Comparison of ENCODE assay signal across 26 mouse cellular contexts in genomic region chr14:86419959-86420598, GRCm38 (mm10).
"Had no signal": no experiment of that assay in that cellular context is flagged by ENCODE, and none has a peak within 500 bp of the region (broad histone marks: within the 10 kb centered on the region; RNA-seq: fewer than 3 reads in every experiment).

No protein-coding gene starts in this region.

- H3K9ac ChIP-seq: heart, embryonic 12.5 days; hindbrain, embryonic 13.5 days; hindbrain, embryonic 15.5 days; kidney, embryonic 15.5 days; liver, embryonic 13.5 days; liver, embryonic 15.5 days; liver, postnatal 0 days had no signal

- H3K27ac ChIP-seq: gastrocnemius, adult 2 months; heart, embryonic 10.5 days; hindbrain, embryonic 13.5 days; hindbrain, embryonic 15.5 days; hindbrain, postnatal 0 days; kidney, embryonic 15.5 days; kidney, postnatal 0 days; liver, embryonic 13.5 days; liver, embryonic 15.5 days had no signal

- H3K9me3 ChIP-seq: heart, embryonic 10.5 days; heart, embryonic 12.5 days; hindbrain, embryonic 13.5 days; hindbrain, embryonic 15.5 days; kidney, embryonic 15.5 days; liver, embryonic 15.5 days had no signal

- H3K4me3 ChIP-seq: gastrocnemius, adult 2 months; heart, embryonic 10.5 days; heart, embryonic 12.5 days; hindbrain, embryonic 13.5 days; hindbrain, embryonic 15.5 days; kidney, embryonic 15.5 days; liver, embryonic 13.5 days; liver, embryonic 15.5 days had no signal

- H3K4me2 ChIP-seq: heart, embryonic 12.5 days; hindbrain, embryonic 13.5 days; hindbrain, embryonic 15.5 days; kidney, embryonic 15.5 days; liver, embryonic 11.5 days; liver, embryonic 13.5 days; liver, embryonic 15.5 days had no signal

- H3K27me3 ChIP-seq: heart, embryonic 12.5 days; hindbrain, embryonic 13.5 days; hindbrain, embryonic 15.5 days; kidney, embryonic 15.5 days; liver, embryonic 13.5 days; liver, embryonic 15.5 days had no signal

- DNase-seq: gastrocnemius, adult 2 months; gastrocnemius, postnatal 10 days; gastrocnemius, postnatal 25 days; heart, adult 18-20 months; heart, postnatal 10 days; heart, postnatal 36 days; kidney, adult 11 months; kidney, adult 2 months; kidney, adult 9 months; kidney, postnatal 14 days; kidney, postnatal 36 days; layer of hippocampus, adult 9-11 months; layer of hippocampus, postnatal 36 days; liver; liver, embryonic 13.5 days; liver, postnatal 0 days had no signal

- H3K4me1 ChIP-seq: heart, embryonic 10.5 days; heart, embryonic 12.5 days; hindbrain, embryonic 13.5 days; hindbrain, embryonic 15.5 days; kidney, embryonic 15.5 days; liver, embryonic 13.5 days; liver, embryonic 15.5 days had no signal

- ATAC-seq: hindbrain, postnatal 0 days; intestine, embryonic 16.5 days; liver, postnatal 0 days had no signal

- H3K36me3 ChIP-seq: heart, embryonic 10.5 days; heart, embryonic 12.5 days; hindbrain, embryonic 13.5 days; hindbrain, embryonic 15.5 days; kidney, embryonic 15.5 days; liver, embryonic 13.5 days; liver, embryonic 15.5 days had no signal
